Mouse (Mus musculus) G1E (cell line): ENCODE measurements at regions not wholly inside any gene's neighbourhood (a gene's known extent, or its start where the extent isn't known, plus 50 kb on each side); places are given as distances from the start of the nearest gene placed in this dataset.

ENCODE experiments used
- CTCF ChIP-seq: IDR thresholded peaks from 2 replicates; pipeline ENCODE4 v1.5.1; 2012; ENCODE audit warnings: low read depth, low read length, inconsistent platforms, mixed read lengths
- GATA1 ChIP-seq: IDR thresholded peaks from 2 replicates; pipeline ENCODE4 v1.6.1; 2012; ENCODE audit warnings: borderline replicate concordance, low read length, inconsistent platforms, mixed read lengths
- TAL1 ChIP-seq: conservative IDR thresholded peaks from 2 replicates; pipeline ENCODE4 v1.6.1; 2012; ENCODE audit warnings: low read depth, low read length, inconsistent platforms, mixed read lengths

DNA sequence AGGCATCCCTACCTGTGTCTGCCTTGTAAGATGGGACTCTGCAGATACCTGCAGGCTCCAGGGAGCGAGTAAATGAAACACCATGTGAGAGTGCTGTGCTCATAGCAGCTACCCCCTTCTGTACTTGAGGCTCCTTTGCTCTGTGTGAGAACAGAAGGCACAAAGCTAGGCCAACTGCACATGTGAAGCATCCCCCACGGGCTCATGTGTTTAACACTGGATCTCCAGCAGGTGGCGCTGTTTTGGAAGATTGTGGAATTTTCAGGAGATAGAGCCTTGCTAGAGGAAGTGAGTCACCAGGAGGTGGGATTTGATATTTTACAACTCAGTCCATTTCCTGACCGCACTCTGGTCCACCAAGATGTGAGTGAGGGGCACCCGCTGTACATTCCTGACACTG is 54.0 kb upstream of the Habp2 start:
- TF ChIP-seq CTCF: no peak
- no peak for TF ChIP-seq GATA1
- no peak for TF ChIP-seq TAL1
